Mouse (Mus musculus): ENCODE data around the gene Zbtb43. TPM values are rescaled to one million over a fixed set of nuclear protein-coding genes. Genes with fewer than 3 reads are reported as not detected.

The Zbtb43 gene
- polyA plus RNA-seq, 1 experiment from 2014 or later, result 23.6 TPM

DNA sequence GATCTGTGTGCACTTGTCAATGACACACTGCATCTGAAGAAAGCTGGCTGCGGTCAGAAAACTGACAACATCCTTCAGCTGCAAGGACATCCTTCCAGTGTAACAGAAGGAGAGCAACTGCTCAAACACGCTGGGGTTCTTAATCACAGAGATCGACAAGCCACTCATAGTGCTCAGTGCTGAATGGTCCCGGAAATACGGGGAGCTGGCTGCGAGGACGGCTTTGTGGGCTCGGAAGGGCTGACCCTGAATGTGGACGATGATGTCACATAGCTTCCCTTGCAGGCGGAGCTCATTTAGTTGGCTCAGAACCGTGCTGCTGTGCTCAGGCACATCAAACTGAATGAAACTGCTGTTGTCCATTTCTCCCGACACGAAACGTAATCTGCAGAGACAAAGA is 56.2 kb downstream of the Zbtb43 start:
- WGBS, result 77% methylated on average over 14 of the region's 14 CpGs
- Histone ChIP-seq H3K36me3 (peaks cover 39% of the 10 kb centered on the region), H3K27ac (replicated peaks) (no peak overlapping the region), H3K9ac (no peak overlapping the region), H3K4me2 (no peak overlapping the region), H3K9me3 (no peaks in the 10 kb centered on the region), H3K27me3 (no peaks in the 10 kb centered on the region), H3K4me3 (no peak overlapping the region), H3K4me1 (replicated peaks) (peaks cover 5% of the 10 kb centered on the region)
- no peak for ATAC-seq (ENCODE audit: low read depth)

GRCm38 (mm10) chr2:33403511-33404003 is 64.8 kb downstream of the Zbtb43 start:
- WGBS, result 88% methylated on average over 4 of the region's 4 CpGs
- no peak overlapping the region for H3K27ac ChIP-seq (replicated peaks)
- no peak overlapping the region for H3K4me3 ChIP-seq
- peaks cover 24% of the 10 kb centered on the region for H3K4me1 ChIP-seq (replicated peaks)
- 0 out of 2 replicates have a peak, but pooled peaks cover 4% of the 10 kb centered on the region for H3K36me3 ChIP-seq
- H3K27me3 ChIP-seq, result no peaks in the 10 kb centered on the region; the same call in 1 of the 2 replicates
- H3K9me3 ChIP-seq, result no peaks in the 10 kb centered on the region
- no peak overlapping the region for H3K9ac ChIP-seq
- no peak for ATAC-seq (ENCODE audit: low read depth)
- no peak overlapping the region for H3K4me2 ChIP-seq

- H3K27ac ChIP-seq (replicated peaks), result no peak overlapping the region
- no peaks in the 10 kb centered on the region; the same call in 1 of the 2 replicates for H3K27me3 ChIP-seq
- WGBS, result 65% methylated on average over 5 of the region's 5 CpGs
- no peaks in the 10 kb centered on the region for H3K9me3 ChIP-seq
- no peak overlapping the region for H3K4me2 ChIP-seq
- H3K4me3 ChIP-seq, result no peak overlapping the region
- H3K4me1 ChIP-seq (replicated peaks), result peaks cover 20% of the 10 kb centered on the region
- no peak overlapping the region for H3K9ac ChIP-seq
- no peaks in the 10 kb centered on the region for H3K36me3 ChIP-seq
- ATAC-seq (ENCODE audit: low read depth), result no peak
Measured at GRCm38 (mm10) chr2:33402638-33403037, 65.7 kb downstream of the Zbtb43 start.

DNA sequence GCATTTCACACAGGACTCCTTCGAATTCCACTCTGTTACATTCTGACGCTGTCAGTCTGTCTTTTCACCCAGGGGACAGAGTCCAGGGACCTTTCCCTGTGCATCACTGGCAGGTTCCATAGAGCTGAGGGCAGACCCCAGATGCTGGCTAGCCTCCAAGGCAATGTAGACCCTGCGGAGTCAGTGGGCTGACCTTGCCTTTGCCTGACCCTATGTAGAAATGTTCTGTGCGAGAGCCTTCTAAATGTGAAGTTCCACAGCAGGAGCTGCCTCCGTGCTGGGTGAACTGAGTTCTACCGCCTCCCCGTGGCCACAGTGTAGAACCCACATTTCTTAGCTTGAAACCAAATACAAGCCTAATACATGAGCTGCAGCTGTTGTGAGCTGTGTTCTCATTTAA is 66.1 kb downstream of the Zbtb43 start:
- H3K4me1 ChIP-seq (replicated peaks), result peaks cover 20% of the 10 kb centered on the region
- H3K9me3 ChIP-seq, result no peaks in the 10 kb centered on the region
- no peak for ATAC-seq (ENCODE audit: low read depth)
- H3K4me2 ChIP-seq, result no peak overlapping the region
- no peak overlapping the region for H3K4me3 ChIP-seq
- H3K27me3 ChIP-seq, result no peaks in the 10 kb centered on the region; the same call in 1 of the 2 replicates
- no peak overlapping the region for H3K9ac ChIP-seq
- 30% methylated on average over 7 of the region's 7 CpGs for WGBS
- H3K27ac ChIP-seq (replicated peaks), result no peak overlapping the region
- no peaks in the 10 kb centered on the region for H3K36me3 ChIP-seq

GRCm38 (mm10) chr2:33401217-33401616 is 67.1 kb downstream of the Zbtb43 start:
- H3K27me3 ChIP-seq, result no peaks in the 10 kb centered on the region; the same call in 1 of the 2 replicates
- no peak overlapping the region for H3K4me3 ChIP-seq
- no peaks in the 10 kb centered on the region for H3K9me3 ChIP-seq
- ATAC-seq (ENCODE audit: low read depth), result no peak
- 38% methylated on average over 3 of the region's 3 CpGs for WGBS
- H3K36me3 ChIP-seq, result no peaks in the 10 kb centered on the region
- no peak overlapping the region for H3K4me2 ChIP-seq
- no peak overlapping the region for H3K9ac ChIP-seq
- no peak overlapping the region for H3K27ac ChIP-seq (replicated peaks)
- H3K4me1 ChIP-seq (replicated peaks), result peaks cover 10% of the 10 kb centered on the region

GRCm38 (mm10) chr2:33400541-33400940 is 67.8 kb downstream of the Zbtb43 start:
- Histone ChIP-seq H3K4me1 (replicated peaks) (peaks cover 4% of the 10 kb centered on the region; the same call in 1 of the 2 replicates), H3K27ac (replicated peaks) (no peak overlapping the region), H3K27me3 (no peaks in the 10 kb centered on the region; the same call in 1 of the 2 replicates), H3K4me2 (no peak overlapping the region), H3K9ac (no peak overlapping the region), H3K9me3 (no peaks in the 10 kb centered on the region), H3K36me3 (no peaks in the 10 kb centered on the region), H3K4me3 (no peak overlapping the region)
- ATAC-seq (ENCODE audit: low read depth), result no peak
- WGBS, result 81% methylated on average over 5 of the region's 5 CpGs

Other genes starting within 250 kb of the Zbtb43 start
- 33.2 and 36.9 TPM in 2 replicates for gene Ralgps1, start 97.1 kb downstream of the Zbtb43 start, polyA plus RNA-seq (2015; fragmentation: Nextera tagmentation; extraction: Ambion mirVana)
- gene Zbtb34, start 37.2 kb downstream of the Zbtb43 start, polyA plus RNA-seq (2015; fragmentation: Nextera tagmentation; extraction: Ambion mirVana), result 7.3 and 8.7 TPM in 2 replicates
- gene Lmx1b, start 172.0 kb upstream of the Zbtb43 start, polyA plus RNA-seq (2015; fragmentation: Nextera tagmentation; extraction: Ambion mirVana), result 9.1 and 11.1 TPM in 2 replicates

All from neural tube, embryonic 13.5 days (tissue).